Mouse (Mus musculus) gastrocnemius, postnatal 36 days (tissue): ENCODE results near the gene Spata2l. TPM values are rescaled to one million over a fixed set of nuclear protein-coding genes. Genes with fewer than 3 reads are reported as not detected.
A peak's percentile ranks its signal among the peaks of the same experiment; 100 is the strongest.
"Not testable (repeated sequence)": the region's sequence is repeated elsewhere in the genome, so short reads cannot be mapped to it uniquely, and the experiment has no call there.

Experiments used
- DNase-seq, 2 experiments: peaks; one replicate each; pipeline ENCODE4 v3.0.0; 2022
- intact Hi-C: fragments of 180-260 bp; cut with DNase I; formaldehyde crosslinking; loops from one replicate; pipeline ENCODE4 v1.15.1; 2025
- long read RNA-seq, 2 experiments: library from polyadenylated mRNA; stranded (forward); transcript quantifications; one replicate each; pipeline ENCODE4 v2.0.0; 2021
- total RNA-seq, 2 experiments: library from RNA; stranded (reverse); gene quantifications; 2 replicates each; pipeline ENCODE4 v1.2.3; 2021

The Spata2l gene
- 1 to 10 TPM; 1.3 to 1.4 TPM for total RNA-seq
- long read RNA-seq, experiment 1, partial matches to known transcripts, result 0 of 2 reads
- long read RNA-seq, experiment 1, other reads (novel, unspliced or antisense), result 2 of 2 reads
- long read RNA-seq, experiment 2, partial matches to known transcripts, result 0 of 1 reads
- long read RNA-seq, experiment 2, other reads (novel, unspliced or antisense), result 1 of 1 reads

- peak; percentile 75 to 77 for DNase-seq
- intact Hi-C loops, result no loop called here
These were observed at the start of gene Spata2l for GRCm38 (mm10) chr8:123235520-123236497. Gene Spata2l, minus strand, starts transcription at chr8:123236233.

GRCm38 (mm10) chr8:123284493-123284892, 48.5 kb upstream of the Spata2l start:
- intact Hi-C loops, result no loop called here
- no peak for DNase-seq

GRCm38 (mm10) chr8:123283991-123284390, 48.0 kb upstream of the Spata2l start:
- no peak for DNase-seq
- intact Hi-C loops, result no loop called here

- DNase-seq, intact Hi-C loops: not testable (repeated sequence)
These were observed 47.0 kb upstream of the Spata2l start for GRCm38 (mm10) chr8:123282994-123283393.

- intact Hi-C loops, result no loop called here
These were observed 44.5 kb upstream of the Spata2l start for GRCm38 (mm10) chr8:123280302-123281094.

GRCm38 (mm10) chr8:123279828-123280227, 43.8 kb upstream of the Spata2l start:
- intact Hi-C loops, result no loop called here
- no peak for DNase-seq

More at GRCm38 (mm10) chr8:123280302-123281094, 44.5 kb upstream of the Spata2l start:
- DNase-seq, result no peak

- intact Hi-C loops, result no loop called here
- DNase-seq, result no peak
These were observed 42.4 kb upstream of the Spata2l start for GRCm38 (mm10) chr8:123278445-123278844.

GRCm38 (mm10) chr8:123275096-123275495, 39.1 kb upstream of the Spata2l start:
- intact Hi-C loops, result no loop called here
- DNase-seq, result no peak

GRCm38 (mm10) chr8:123274447-123274846, 38.4 kb upstream of the Spata2l start:
- DNase-seq, result no peak
- intact Hi-C loops, result no loop called here

GRCm38 (mm10) chr8:123271901-123272300, 35.9 kb upstream of the Spata2l start:
- intact Hi-C loops, result no loop called here
- no peak for DNase-seq

GRCm38 (mm10) chr8:123271147-123271546, 35.1 kb upstream of the Spata2l start:
- intact Hi-C loops, result no loop called here

GRCm38 (mm10) chr8:123267926-123268656, 32.1 kb upstream of the Spata2l start:
- DNase-seq, result no peak
- intact Hi-C loops, result no loop called here

More at GRCm38 (mm10) chr8:123271147-123271546, 35.1 kb upstream of the Spata2l start:
- no peak for DNase-seq

- DNase-seq, intact Hi-C loops: not testable (repeated sequence)
These were observed 21.6 kb upstream of the Spata2l start for GRCm38 (mm10) chr8:123257593-123257992.

- DNase-seq, result no peak
- intact Hi-C loops, result no loop called here
These were observed 21.1 kb upstream of the Spata2l start for GRCm38 (mm10) chr8:123257114-123257513.

GRCm38 (mm10) chr8:123255170-123255569, 19.1 kb upstream of the Spata2l start:
- no peak for DNase-seq
- intact Hi-C loops, result no loop called here

GRCm38 (mm10) chr8:123254099-123254885, 18.3 kb upstream of the Spata2l start, which contains the start of the genes Zfp276 and Vps9d1:
Gene Zfp276, plus strand, starts transcription at chr8:123254195.
Gene Vps9d1, minus strand, starts transcription at chr8:123254348.
- intact Hi-C loops, result no loop called here
- peak; percentile 82 to 84 for DNase-seq

GRCm38 (mm10) chr8:123253451-123254098, 17.5 kb upstream of the Spata2l start:
- intact Hi-C loops, result no loop called here
- peak in 1 of 2 experiments; percentile 12 for DNase-seq

GRCm38 (mm10) chr8:123252925-123253324, 16.9 kb upstream of the Spata2l start:
- intact Hi-C loops, result no loop called here
- no peak for DNase-seq

- intact Hi-C loops, result no loop called here
- DNase-seq, result no peak
These were observed 14.9 kb upstream of the Spata2l start for GRCm38 (mm10) chr8:123250940-123251339.
